Mouse (Mus musculus): Measurements from ENCODE around the gene Ppp2r5c. TPM values are rescaled to one million over a fixed set of nuclear protein-coding genes. Genes with fewer than 3 reads are reported as not detected.

Gene Ppp2r5c
- polyA plus RNA-seq, 1 experiment from 2014 or later: 143 TPM

- ATAC-seq: no peak
- WGBS: 15% methylated on average over 3 of the region's 3 CpGs
- no peaks in the 10 kb centered on the region for H3K27me3 ChIP-seq (replicated peaks; ENCODE audit: control insufficient read depth, insufficient read depth, low read length)
- H3K36me3 ChIP-seq (ENCODE audit: control insufficient read depth, insufficient read depth): peaks cover 3% of the 10 kb centered on the region; the same call in 1 of the 2 replicates
- H3K4me1 ChIP-seq (replicated peaks; ENCODE audit: control insufficient read depth, insufficient read depth, low read length): peaks cover 31% of the 10 kb centered on the region
- TF ChIP-seq CTCF (IDR thresholded peaks at IDR 0.05; ENCODE audit: low read depth): no peak
- no peak overlapping the region for H3K9ac ChIP-seq (ENCODE audit: low read depth, low read length)
- peak overlapping the region; percentile 86 for H3K27ac ChIP-seq (ENCODE audit: low read depth, low read length)
- no peaks in the 10 kb centered on the region for H3K9me3 ChIP-seq (ENCODE audit: control insufficient read depth)
- peak overlapping the region; percentile 58 for H3K4me2 ChIP-seq (replicated peaks; ENCODE audit: low read depth)
- H3K4me3 ChIP-seq (ENCODE audit: low read depth, low read length): no peak overlapping the region
Observed at GRCm38 (mm10) chr12:110497013-110497412, 50.1 kb downstream of the Ppp2r5c start.

GRCm38 (mm10) chr12:110497485-110497884 lies 50.6 kb downstream of the Ppp2r5c start:
- Histone ChIP-seq H3K4me2 (replicated peaks; ENCODE audit: low read depth) (peak overlapping the region; percentile 58), H3K36me3 (ENCODE audit: control insufficient read depth, insufficient read depth) (peaks cover 3% of the 10 kb centered on the region; the same call in 1 of the 2 replicates), H3K4me3 (ENCODE audit: low read depth, low read length) (no peak overlapping the region), H3K4me1 (replicated peaks; ENCODE audit: control insufficient read depth, insufficient read depth, low read length) (peaks cover 31% of the 10 kb centered on the region), H3K9me3 (ENCODE audit: control insufficient read depth) (no peaks in the 10 kb centered on the region), H3K9ac (ENCODE audit: low read depth, low read length) (0 out of 2 replicates have a peak overlapping the region, but pooled peaks have one; percentile 37), H3K27me3 (replicated peaks; ENCODE audit: control insufficient read depth, insufficient read depth, low read length) (no peaks in the 10 kb centered on the region), H3K27ac (ENCODE audit: low read depth, low read length) (peak overlapping the region; percentile 86)
- ATAC-seq: no peak
- 43% methylated on average over 8 of the region's 8 CpGs for WGBS
- TF ChIP-seq CTCF (IDR thresholded peaks at IDR 0.05; ENCODE audit: low read depth): no peak

DNA sequence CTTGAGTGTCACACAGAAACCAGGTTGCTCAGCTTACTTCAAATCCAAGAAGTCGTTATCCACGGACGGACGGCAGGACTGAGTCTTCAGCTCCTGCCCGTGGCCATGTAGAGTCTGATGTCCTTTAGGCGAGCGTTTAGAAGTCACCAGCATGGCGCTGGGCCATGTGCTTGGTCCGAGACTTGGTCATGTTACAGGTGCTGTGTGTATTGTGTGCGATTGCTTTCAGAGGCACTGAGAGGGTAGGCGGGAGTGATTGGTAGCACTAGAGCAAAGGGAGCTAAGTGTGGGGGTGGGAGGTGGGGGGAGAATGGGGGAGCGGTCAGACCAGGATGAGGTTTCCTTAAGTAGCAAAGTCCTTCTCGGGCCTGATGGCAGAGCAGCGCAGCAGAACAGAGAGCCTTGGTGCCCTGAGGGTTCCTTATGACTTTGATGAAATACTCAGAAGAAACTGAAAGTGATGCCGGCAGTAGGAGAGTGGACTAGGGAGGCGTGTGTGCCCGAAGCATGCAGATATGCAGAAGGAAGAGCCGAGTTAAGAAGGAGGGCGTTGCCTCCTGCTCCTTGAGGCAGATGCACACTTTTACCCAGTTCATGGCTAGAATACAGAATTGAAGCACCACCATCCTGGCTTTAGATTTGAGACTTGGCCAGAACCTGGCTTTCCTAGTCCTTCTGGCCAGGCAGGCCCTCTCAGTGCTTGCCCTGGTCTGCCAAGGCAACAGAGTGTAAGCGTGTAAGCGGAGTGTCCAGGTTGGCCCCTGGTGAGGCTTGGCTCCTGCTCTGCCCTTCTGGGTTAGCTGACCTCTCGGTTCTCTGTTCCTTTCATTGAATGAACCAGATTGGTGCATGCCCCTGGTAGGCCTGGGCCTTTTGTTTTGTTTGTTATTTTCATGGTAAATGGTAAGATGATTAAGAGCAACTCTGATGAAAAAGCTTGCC lies 51.6 kb downstream of the Ppp2r5c start:
- no peaks in the 10 kb centered on the region for H3K9me3 ChIP-seq (ENCODE audit: control insufficient read depth)
- ATAC-seq: peak; percentile 68
- H3K4me2 ChIP-seq (replicated peaks; ENCODE audit: low read depth): peak overlapping the region; percentile 58
- H3K4me3 ChIP-seq (ENCODE audit: low read depth, low read length): 0 out of 2 replicates have a peak overlapping the region, but pooled peaks have one; percentile 12
- H3K27me3 ChIP-seq (replicated peaks; ENCODE audit: control insufficient read depth, insufficient read depth, low read length): no peaks in the 10 kb centered on the region
- TF ChIP-seq CTCF (IDR thresholded peaks at IDR 0.05; ENCODE audit: low read depth): no peak
- whole genome bisulfite sequencing: 39% methylated on average over 22 of the region's 22 CpGs
- peak overlapping the region; percentile 86 for H3K27ac ChIP-seq (ENCODE audit: low read depth, low read length)
- H3K9ac ChIP-seq (ENCODE audit: low read depth, low read length): peak overlapping the region; percentile 37; the same call in 1 of the 2 replicates
- H3K36me3 ChIP-seq (ENCODE audit: control insufficient read depth, insufficient read depth): peaks cover 3% of the 10 kb centered on the region; the same call in 1 of the 2 replicates
- H3K4me1 ChIP-seq (replicated peaks; ENCODE audit: control insufficient read depth, insufficient read depth, low read length): peaks cover 31% of the 10 kb centered on the region

GRCm38 (mm10) chr12:110499225-110499992 lies 52.5 kb downstream of the Ppp2r5c start:
- Histone ChIP-seq H3K27me3 (replicated peaks; ENCODE audit: control insufficient read depth, insufficient read depth, low read length) (no peaks in the 10 kb centered on the region), H3K36me3 (ENCODE audit: control insufficient read depth, insufficient read depth) (peaks cover under 1% of the 10 kb centered on the region; the same call in 1 of the 2 replicates), H3K9ac (ENCODE audit: low read depth, low read length) (peak overlapping the region; percentile 5), H3K4me2 (replicated peaks; ENCODE audit: low read depth) (peak overlapping the region; percentile 58), H3K4me1 (replicated peaks; ENCODE audit: control insufficient read depth, insufficient read depth, low read length) (peaks cover 34% of the 10 kb centered on the region), H3K27ac (ENCODE audit: low read depth, low read length) (peak overlapping the region; percentile 86), H3K4me3 (ENCODE audit: low read depth, low read length) (no peak overlapping the region), H3K9me3 (ENCODE audit: control insufficient read depth) (no peaks in the 10 kb centered on the region)
- ATAC-seq: peak; percentile 81
- 25% methylated on average over 14 of the region's 14 CpGs for WGBS
- no peak for TF ChIP-seq CTCF (IDR thresholded peaks at IDR 0.05; ENCODE audit: low read depth)

GRCm38 (mm10) chr12:110500095-110500494 lies 53.2 kb downstream of the Ppp2r5c start:
- Histone ChIP-seq H3K4me3 (ENCODE audit: low read depth, low read length) (no peak overlapping the region), H3K27ac (ENCODE audit: low read depth, low read length) (peak overlapping the region; percentile 86), H3K9me3 (ENCODE audit: control insufficient read depth) (no peaks in the 10 kb centered on the region), H3K4me2 (replicated peaks; ENCODE audit: low read depth) (peak overlapping the region; percentile 58), H3K27me3 (replicated peaks; ENCODE audit: control insufficient read depth, insufficient read depth, low read length) (no peaks in the 10 kb centered on the region), H3K9ac (ENCODE audit: low read depth, low read length) (no peak overlapping the region), H3K36me3 (ENCODE audit: control insufficient read depth, insufficient read depth) (no peaks in the 10 kb centered on the region; the same call in 1 of the 2 replicates), H3K4me1 (replicated peaks; ENCODE audit: control insufficient read depth, insufficient read depth, low read length) (peaks cover 34% of the 10 kb centered on the region)
- no peak for TF ChIP-seq CTCF (IDR thresholded peaks at IDR 0.05; ENCODE audit: low read depth)
- WGBS: 73% methylated on average over 8 of the region's 8 CpGs
- ATAC-seq: no peak

Measured in intestine, postnatal 0 days (tissue).